Mouse (Mus musculus) left cerebral cortex, postnatal 25 days (tissue): ENCODE results near the gene Nfe2. TPM values are rescaled to one million over a fixed set of nuclear protein-coding genes. Genes with fewer than 3 reads are reported as not detected.
"Not testable (repeated sequence)": the region's sequence is repeated elsewhere in the genome, so short reads cannot be mapped to it uniquely, and the experiment has no call there.

Experiments used
- DNase-seq, 2 experiments: peaks; one replicate each; pipeline ENCODE4 v3.0.0; 2022; ENCODE audit warnings: low spot score in 2 of 2, mixed read lengths in 1 of 2
- intact Hi-C: fragments of 180-260 bp; cut with DNase I; formaldehyde crosslinking; loops from one replicate; pipeline ENCODE4 v1.15.1; 2025
- total RNA-seq, 2 experiments: library from RNA; stranded (reverse); gene quantifications; 2 replicates each; pipeline ENCODE4 v1.2.3; 2021

Nfe2 gene
- total RNA-seq, 2 experiments from 2014 or later = not detected

DNA sequence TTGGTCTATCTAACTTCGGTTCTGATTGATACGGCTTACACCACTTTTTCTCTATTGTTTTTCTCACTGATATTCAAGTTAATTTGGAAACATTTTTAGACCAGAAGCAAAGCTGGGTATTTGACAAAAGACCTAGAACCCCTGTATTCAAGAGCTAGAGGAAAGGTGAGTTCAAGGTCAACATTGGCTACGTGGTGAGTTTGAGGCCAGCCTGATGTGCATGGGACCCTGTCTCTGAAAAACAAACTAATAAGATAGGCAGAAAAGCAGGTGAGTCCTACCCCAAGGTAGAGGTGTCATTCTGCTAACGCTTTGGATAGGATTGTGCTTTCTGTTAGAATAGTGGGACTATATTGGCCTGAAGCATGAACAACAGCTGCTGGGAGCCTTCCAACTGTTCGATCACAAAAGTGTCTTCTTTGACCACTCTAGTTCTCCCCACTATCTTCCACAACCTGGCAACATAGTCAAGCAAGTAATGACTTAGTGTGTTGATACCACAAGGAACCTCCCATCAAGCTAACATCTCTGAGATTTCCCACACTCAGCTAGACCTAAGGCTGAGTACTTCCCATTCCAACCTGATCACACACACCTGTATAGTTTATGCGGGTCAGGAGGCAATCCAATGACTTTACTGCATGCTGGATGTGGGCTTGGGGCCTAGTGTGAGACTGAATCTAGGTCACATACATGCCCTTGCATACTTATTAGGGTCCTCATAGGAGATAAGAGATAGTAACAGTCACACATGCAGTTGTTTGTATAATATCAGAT, 1.8 kb downstream of the Nfe2 start:
- no peak for DNase-seq
- intact Hi-C loops = no loop called here

- no peak for DNase-seq
- intact Hi-C loops = no loop called here
Observed at GRCm38 (mm10) chr15:103255169-103255568, 3.0 kb downstream of the Nfe2 start.

DNA sequence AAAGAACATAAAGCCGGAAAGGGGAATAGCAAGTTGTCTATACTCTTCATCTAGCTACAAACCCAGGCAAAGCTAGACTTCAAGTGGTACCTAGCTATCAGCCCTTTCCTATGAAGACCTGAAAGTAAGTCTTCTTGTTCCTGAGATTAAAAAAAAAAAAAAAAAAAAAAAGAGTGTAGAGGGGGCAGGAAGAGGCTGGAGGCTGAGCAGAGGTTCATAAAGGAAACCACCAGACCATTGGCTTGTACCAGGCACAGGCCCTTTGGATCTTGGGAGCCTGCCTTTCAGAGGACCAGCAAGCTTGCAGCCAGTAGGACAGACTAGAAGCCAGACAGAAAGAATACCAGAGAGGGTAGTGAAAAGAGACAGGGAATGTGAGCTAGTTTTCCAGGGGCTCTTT, 4.9 kb downstream of the Nfe2 start:
- intact Hi-C loops = no loop called here
- no peak for DNase-seq

DNA sequence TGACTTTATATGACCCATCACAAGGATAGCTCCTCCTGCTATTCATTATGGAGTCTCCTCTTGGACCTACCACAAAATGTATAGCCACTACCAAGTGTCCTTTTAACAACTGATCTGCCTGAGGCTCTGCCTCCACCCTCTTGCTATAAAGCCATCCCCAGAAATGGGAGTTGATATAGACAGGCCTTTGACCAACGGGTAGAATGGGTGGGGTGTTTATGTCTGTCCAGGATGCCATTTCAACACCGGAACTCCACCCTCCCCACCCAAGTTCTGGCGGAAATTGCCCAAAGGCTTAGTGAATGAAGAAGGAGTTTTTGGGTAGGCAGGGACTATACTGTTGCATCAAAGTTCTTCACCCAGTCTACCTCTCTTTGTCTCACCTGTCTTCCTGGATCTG, 5.5 kb downstream of the Nfe2 start:
- DNase-seq = no peak
- intact Hi-C loops = no loop called here

DNA sequence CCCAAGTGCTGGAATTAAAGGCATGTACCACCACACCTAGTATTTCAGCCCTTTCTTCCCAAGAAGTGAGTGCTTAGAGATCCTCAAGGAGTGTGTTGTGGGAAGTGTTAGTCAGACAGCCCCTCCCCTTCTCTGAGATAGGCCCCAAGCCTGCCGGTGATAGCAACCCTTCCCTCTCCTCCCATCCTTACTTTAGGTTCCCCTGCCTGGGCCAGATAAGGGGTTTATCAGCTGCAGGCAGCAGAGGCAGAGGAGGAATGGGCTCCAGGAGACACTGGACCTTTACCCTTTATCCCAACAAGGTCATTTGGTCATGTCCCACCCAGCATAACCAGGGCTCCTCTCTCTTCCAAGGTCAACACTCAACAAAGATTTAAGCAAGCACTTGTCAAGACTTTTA, 6.6 kb downstream of the Nfe2 start:
- no peak for DNase-seq
- intact Hi-C loops = loop anchor here (2.0 kb wide), 1 partner anchor 55 kb away; no protein-coding TSS in a partner anchor

DNA sequence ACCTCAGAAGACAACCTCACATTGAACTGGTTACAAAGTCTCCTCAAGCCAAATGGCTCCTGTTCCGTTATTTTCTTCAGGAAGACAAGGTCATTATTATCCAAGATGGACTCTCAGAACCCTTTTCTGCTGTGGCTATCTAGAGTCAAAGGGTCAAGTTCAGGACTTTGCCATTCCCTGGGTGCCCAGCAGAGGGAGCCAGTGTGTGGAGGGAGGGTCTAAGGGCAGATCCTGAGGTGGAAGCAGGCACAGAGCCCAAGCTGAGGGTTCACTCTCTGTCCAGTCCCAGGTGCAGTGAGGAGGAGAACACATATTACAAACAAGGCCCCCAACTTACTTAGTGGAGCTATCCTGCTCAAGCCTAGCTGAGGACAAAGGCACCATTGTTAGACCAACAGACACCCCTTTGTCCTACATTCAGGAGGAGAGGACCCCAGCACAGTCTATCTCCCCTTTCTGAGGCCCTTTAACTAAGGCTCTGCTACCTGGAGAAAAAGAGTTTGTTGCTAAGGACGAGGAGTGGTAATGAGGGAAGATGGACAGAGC, 7.9 kb downstream of the Nfe2 start:
- DNase-seq = no peak
- intact Hi-C loops = loop anchor here (2.0 kb wide), 1 partner anchor 57 kb away; no protein-coding TSS in a partner anchor

DNA sequence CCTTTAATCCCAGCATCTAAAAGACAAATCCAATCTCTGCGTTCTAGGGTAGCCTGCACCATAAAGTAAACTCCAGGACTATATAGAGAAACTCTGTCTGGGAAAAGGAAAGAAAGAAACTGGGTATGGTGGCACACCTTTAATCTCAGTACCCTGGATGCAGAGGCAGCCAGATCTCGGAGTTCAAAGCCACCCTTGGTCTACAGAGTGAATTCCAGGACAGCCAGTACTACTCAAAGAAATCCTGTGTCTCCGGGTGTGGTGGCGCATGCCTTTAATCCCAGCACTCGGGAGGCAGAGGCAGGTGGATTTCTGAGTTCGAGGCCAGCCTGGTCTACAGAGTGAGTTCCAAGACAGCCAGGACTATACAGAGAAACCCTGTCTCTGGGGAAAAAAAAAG, 8.7 kb downstream of the Nfe2 start:
- not testable (repeated sequence) for DNase-seq
- intact Hi-C loops = loop anchor here (5.0 kb wide), 1 partner anchor 62 kb away; no protein-coding TSS in a partner anchor

DNA sequence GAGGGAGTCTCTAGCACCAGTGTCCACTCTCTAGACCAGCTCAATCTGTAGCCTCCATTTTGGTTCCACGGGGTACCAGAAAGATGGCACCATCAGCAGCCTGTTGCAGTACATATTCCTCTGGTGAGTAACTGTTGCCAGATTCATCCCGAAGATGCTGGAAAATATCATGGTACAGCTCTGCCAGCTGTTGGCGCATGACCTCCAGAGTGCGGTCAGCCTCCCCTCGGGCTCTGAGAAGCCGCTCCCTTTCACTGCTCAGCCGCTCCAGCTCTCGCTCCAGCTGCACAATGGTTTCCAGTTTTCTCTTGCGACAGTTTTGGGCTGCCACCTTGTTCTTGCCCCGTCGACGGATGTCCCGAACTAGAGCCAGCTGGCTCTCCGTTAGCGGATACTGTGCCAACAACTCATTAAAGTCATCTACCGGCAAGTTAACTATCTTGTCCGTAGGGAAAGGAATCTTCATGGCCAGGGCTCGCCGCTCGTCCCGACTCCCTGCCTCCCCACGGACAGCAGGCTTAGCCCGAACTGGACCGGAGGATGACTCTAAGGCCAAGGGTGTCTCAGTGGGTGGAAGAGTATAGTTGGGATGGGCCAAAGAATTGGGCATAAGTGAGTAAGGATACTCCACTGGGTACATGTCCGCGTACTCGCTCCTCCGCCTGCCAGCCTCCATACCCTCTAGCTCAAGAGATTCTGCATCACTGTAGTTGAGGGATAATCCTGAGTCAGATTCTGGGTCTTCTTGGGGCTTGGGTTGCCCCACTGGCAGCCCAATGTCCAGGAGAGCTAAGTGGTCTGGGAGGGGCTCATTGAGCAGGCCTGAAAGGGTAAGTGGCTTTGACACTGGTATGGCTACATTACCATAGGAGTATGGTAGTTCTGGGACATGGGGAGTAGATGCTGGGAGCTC, 9.5 kb downstream of the Nfe2 start:
- intact Hi-C loops = loop anchor here (5.0 kb wide), 1 partner anchor 61 kb away; no protein-coding TSS in a partner anchor
- DNase-seq = no peak

- intact Hi-C loops = loop anchor here (5.0 kb wide), 1 partner anchor 61 kb away; no protein-coding TSS in a partner anchor
- DNase-seq = no peak
Observed at GRCm38 (mm10) chr15:103247782-103248400, 10.3 kb downstream of the Nfe2 start.

- intact Hi-C loops = loop anchor here (5.0 kb wide), 1 partner anchor 60 kb away; no protein-coding TSS in a partner anchor
- no peak for DNase-seq
Observed at GRCm38 (mm10) chr15:103247078-103247781, 11.0 kb downstream of the Nfe2 start.

DNA sequence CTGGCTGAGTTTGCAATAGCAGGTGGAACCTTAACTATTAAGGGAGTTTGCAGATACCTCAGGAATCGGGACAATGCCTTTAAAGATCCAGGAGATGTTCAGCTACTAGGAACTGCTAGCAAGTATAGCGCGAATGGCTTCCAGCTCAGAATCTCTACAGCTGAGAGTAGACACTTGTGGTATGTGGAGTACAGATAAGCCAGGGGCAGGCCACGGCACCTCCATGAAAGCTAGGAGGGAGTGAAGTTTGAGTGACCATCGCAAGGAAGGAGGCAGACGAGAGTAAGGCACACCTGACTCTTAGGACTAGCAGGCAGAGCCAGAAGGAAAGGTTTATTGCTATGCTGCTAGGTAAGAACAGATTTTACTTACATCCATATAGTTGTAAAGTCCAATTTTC, 12.6 kb downstream of the Nfe2 start:
- no peak for DNase-seq
- intact Hi-C loops = loop anchor here (5.0 kb wide), 1 partner anchor 58 kb away; no protein-coding TSS in a partner anchor

- intact Hi-C loops = loop anchor here (5.0 kb wide), 1 partner anchor 36 kb away; no protein-coding TSS in a partner anchor
- DNase-seq = no peak
Observed at GRCm38 (mm10) chr15:103242885-103243284, 15.3 kb downstream of the Nfe2 start.

GRCm38 (mm10) chr15:103241071-103242018, 16.9 kb downstream of the Nfe2 start:
- not testable (repeated sequence) for DNase-seq
- intact Hi-C loops = loop anchor here (2.0 to 5.0 kb wide), 2 partner anchors 34 to 63 kb away; no protein-coding TSS in a partner anchor

DNA sequence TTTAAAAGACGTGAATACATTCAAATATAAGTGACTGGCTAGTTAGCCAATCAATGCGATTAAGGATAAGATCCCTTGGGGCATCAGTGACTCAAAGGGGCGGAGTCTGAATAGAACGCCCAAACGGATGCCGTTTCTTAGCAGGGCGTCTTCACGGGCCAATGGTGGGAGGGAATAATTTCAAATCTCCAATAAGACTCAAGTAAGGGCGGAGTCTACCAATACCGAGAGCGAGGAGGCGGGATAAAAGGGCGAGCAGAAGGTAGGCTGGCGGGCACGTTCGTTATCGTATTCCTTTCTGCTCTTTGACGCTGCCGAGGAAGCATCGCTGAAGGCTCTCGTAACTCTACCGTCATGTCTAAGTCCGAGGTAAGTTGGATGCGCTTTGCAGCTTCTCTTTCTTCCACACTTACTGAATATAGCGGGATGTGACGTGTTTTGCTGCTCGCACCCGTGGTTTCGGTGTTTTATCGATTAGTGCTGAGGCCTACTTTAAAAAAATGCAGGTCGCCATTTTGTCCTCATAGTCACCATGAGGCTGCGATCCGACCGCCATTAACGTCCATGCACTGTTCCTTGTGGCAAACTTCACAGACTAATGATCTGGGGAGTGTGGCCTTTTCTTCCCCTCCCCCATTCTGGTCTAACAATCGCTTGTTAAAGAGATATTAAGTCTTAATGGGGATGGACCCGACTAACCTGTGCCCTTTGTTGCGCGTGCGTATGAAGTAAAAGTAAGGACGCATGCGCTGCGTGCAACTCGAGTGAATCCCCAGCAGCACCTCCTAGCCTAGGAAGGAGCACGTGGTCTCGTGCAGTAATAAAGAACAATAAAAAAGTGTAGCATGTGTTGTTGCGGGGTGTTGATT, 17.8 kb downstream of the Nfe2 start, which contains the start of gene Hnrnpa1:
TSS of gene Hnrnpa1 (plus strand) at position 273 of the 869 bp plus-strand sequence.
- intact Hi-C loops = loop anchor here (1.0 to 5.0 kb wide), 3 partner anchors 32 to 64 kb away; partner anchors contain the start of gene Copz1

DNA sequence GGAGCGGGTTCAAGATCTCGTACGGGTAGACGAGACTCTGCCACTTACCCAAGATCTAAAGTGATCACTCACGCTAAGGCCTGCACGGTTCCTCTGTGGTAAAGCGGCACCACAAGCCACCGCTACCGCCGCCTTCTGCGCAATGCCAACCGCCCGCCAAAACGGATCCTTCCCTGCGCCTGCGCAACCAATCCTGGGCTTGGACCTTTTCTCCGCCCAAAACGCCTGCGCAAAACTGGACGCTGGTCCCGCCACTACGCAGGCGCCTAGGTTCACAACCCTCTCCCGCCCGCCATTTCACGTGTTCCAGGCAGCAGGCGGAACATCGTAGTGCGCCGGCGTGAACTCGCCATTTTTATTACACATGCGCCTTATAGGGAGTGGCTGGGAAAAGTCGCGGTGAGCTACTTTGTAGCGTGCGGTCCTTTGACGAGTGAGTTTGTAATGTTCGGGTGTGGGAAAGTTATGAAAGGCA, 18.5 kb downstream of the Nfe2 start, which contains the start of gene Cbx5:
TSS of gene Cbx5 (minus strand) at position 132 of the 475 bp plus-strand sequence.
- intact Hi-C loops = loop anchor here (1.0 to 5.0 kb wide), 3 partner anchors 32 to 65 kb away; partner anchors contain the start of gene Copz1

More for the DNA sequence above, 17.8 kb downstream of the Nfe2 start, which contains the start of gene Hnrnpa1:
- peak; percentile 92 to 99 for DNase-seq

GRCm38 (mm10) chr15:103239130-103239684, 19.0 kb downstream of the Nfe2 start:
- peak; percentile 94 to 99 for DNase-seq
- intact Hi-C loops = no loop called here

More for the DNA sequence above, 18.5 kb downstream of the Nfe2 start, which contains the start of gene Cbx5:
- peak; percentile 99 for DNase-seq
